ENCODE assay signal across 14 mouse cellular contexts in the genomic region with DNA sequence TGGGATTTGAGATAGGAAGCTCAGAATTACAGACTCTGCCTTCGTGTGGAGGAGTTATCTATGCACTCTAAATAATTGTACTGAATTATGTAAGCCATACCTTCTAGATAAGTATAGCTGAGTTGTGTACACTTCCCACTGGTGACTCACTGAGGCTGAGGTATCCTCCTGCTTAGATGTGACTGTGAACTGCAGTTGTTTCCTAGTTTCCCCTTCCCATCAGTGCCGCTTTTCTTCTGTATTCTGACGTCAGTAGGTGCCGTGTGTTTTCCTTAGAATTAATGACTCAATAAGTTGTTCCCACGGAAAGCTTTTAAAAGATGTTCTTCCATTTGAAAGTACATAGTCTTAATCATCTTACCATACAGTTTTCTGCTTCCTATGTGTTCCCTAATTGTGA.
"Had no signal": no experiment of that assay in that cellular context is flagged by ENCODE, and none has a peak within 500 bp of the region (broad histone marks: within the 10 kb centered on the region; RNA-seq: fewer than 3 reads in every experiment).

No protein-coding gene starts in this region.

- H3K4me2 ChIP-seq: liver, embryonic 15.5 days; lung, embryonic 15.5 days; midbrain, embryonic 12.5 days; midbrain, embryonic 15.5 days; neural tube, embryonic 12.5 days; stomach, embryonic 15.5 days had no signal

- ATAC-seq: liver, postnatal 0 days; midbrain, embryonic 15.5 days had no signal

- H3K27ac ChIP-seq: liver, embryonic 15.5 days; lung, embryonic 15.5 days; midbrain, embryonic 10.5 days; midbrain, embryonic 12.5 days; midbrain, embryonic 15.5 days; neural tube, embryonic 12.5 days; stomach, embryonic 15.5 days had no signal

- H3K27me3 ChIP-seq: liver, embryonic 15.5 days; lung, embryonic 15.5 days; midbrain, embryonic 12.5 days; midbrain, embryonic 15.5 days; neural tube, embryonic 12.5 days; stomach, embryonic 15.5 days had no signal

- H3K36me3 ChIP-seq: liver, embryonic 15.5 days; lung, embryonic 15.5 days; midbrain, embryonic 12.5 days; midbrain, embryonic 15.5 days; neural tube, embryonic 12.5 days; stomach, embryonic 15.5 days had no signal

- DNase-seq: liver, postnatal 0 days; lung, adult 2 months; lung, postnatal 10 days; lung, postnatal 4 days; thymus, adult 2 months; thymus, postnatal 25 days; thymus, postnatal 4 days had no signal

- H3K4me1 ChIP-seq: midbrain, embryonic 12.5 days; midbrain, embryonic 15.5 days; neural tube, embryonic 12.5 days; stomach, embryonic 15.5 days had no signal

- H3K4me3 ChIP-seq: liver, embryonic 15.5 days; lung, embryonic 15.5 days; midbrain, embryonic 10.5 days; midbrain, embryonic 12.5 days; midbrain, embryonic 15.5 days; neural tube, embryonic 12.5 days; stomach, embryonic 15.5 days had no signal

- H3K9me3 ChIP-seq: liver, embryonic 15.5 days; lung, embryonic 15.5 days; midbrain, embryonic 10.5 days; midbrain, embryonic 12.5 days; midbrain, embryonic 15.5 days; neural tube, embryonic 12.5 days; stomach, embryonic 15.5 days had no signal

- H3K9ac ChIP-seq: liver, embryonic 15.5 days; liver, postnatal 0 days; lung, embryonic 15.5 days; midbrain, embryonic 12.5 days; midbrain, embryonic 15.5 days; neural tube, embryonic 12.5 days; stomach, embryonic 15.5 days had no signal
